ENCODE assay signal across 14 mouse cellular contexts in the genomic region with DNA sequence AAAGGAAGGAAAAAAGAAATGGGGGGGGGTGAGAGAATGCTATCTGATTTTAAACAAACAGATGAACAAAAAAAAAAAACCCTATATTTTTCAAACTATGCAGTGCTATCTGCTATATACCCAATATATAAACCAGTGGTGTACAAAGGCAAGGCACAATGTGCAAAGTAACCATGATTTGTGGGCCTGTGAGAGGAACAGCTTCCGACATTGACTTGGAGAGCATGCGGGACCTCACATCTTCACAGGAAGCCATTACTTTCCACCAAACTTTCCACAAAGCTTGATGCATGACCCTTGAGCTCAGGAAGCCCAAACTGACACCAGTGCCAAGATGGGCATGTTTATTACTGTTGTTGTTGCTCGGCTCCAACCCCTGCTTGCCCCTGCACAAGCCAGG.
"Had no signal": no experiment of that assay in that cellular context is flagged by ENCODE, and none has a peak within 500 bp of the region (broad histone marks: within the 10 kb centered on the region; RNA-seq: fewer than 3 reads in every experiment).

No protein-coding gene starts in this region.

- H3K4me3 ChIP-seq: limb, embryonic 15.5 days; liver, embryonic 13.5 days; lung, embryonic 15.5 days; midbrain, embryonic 12.5 days; neural tube, embryonic 13.5 days had no signal

- H3K9me3 ChIP-seq: limb, embryonic 15.5 days; liver, embryonic 13.5 days; lung, embryonic 15.5 days; midbrain, embryonic 12.5 days; neural tube, embryonic 13.5 days had no signal

- H3K9ac ChIP-seq: limb, embryonic 15.5 days; liver, embryonic 13.5 days; liver, postnatal 0 days; lung, embryonic 15.5 days; midbrain, embryonic 12.5 days; neural tube, embryonic 13.5 days had no signal

- DNase-seq: layer of hippocampus, postnatal 36 days; liver, embryonic 13.5 days; liver, postnatal 0 days; retina, postnatal 1 day; right cerebral cortex, postnatal 4 days; spleen, adult 18-20 months; thymus, adult 18-20 months; thymus, postnatal 14 days had no signal

- H3K4me1 ChIP-seq: liver, embryonic 13.5 days; lung, embryonic 15.5 days had no signal

- ATAC-seq: intestine, embryonic 16.5 days; liver, postnatal 0 days; midbrain, embryonic 16.5 days had no signal

- H3K4me2 ChIP-seq: limb, embryonic 15.5 days; liver, embryonic 13.5 days; lung, embryonic 15.5 days; midbrain, embryonic 12.5 days; neural tube, embryonic 13.5 days had no signal

- H3K27me3 ChIP-seq: limb, embryonic 15.5 days; liver, embryonic 13.5 days; lung, embryonic 15.5 days had no signal

- H3K27ac ChIP-seq: limb, embryonic 15.5 days; liver, embryonic 13.5 days; lung, embryonic 15.5 days; midbrain, embryonic 12.5 days; neural tube, embryonic 13.5 days had no signal

- H3K36me3 ChIP-seq: limb, embryonic 15.5 days; liver, embryonic 13.5 days; lung, embryonic 15.5 days; midbrain, embryonic 12.5 days; neural tube, embryonic 13.5 days had no signal
